Mouse (Mus musculus): Measurements from ENCODE around the gene Gapdh. TPM values are rescaled to one million over a fixed set of nuclear protein-coding genes. Genes with fewer than 3 reads are reported as not detected.

The Gapdh gene
- polyA plus RNA-seq, 1 experiment = 1,160 TPM

GRCm38 (mm10) chr6:125152212-125153017 is 13.9 kb downstream of the Gapdh start:
- H3K4me1 ChIP-seq (ENCODE audit: control insufficient read depth, insufficient read depth, insufficient read length) = peaks cover 5% of the 10 kb centered on the region; the same call in 1 of the 2 replicates
- no peak overlapping the region for H3K27ac ChIP-seq (ENCODE audit: insufficient read depth, low read length)
- WGBS = 81% methylated on average over 22 of the region's 22 CpGs
- DNase-seq (ENCODE audit: low read depth in 1 of 2, low spot score in 2 of 2) = no peak
- peaks cover 21% of the 10 kb centered on the region for H3K36me3 ChIP-seq (ENCODE audit: control insufficient read depth, insufficient read depth, low read length)
- H3K4me3 ChIP-seq (ENCODE audit: extremely low read depth, insufficient read depth, insufficient read length) = no peak overlapping the region
- TF ChIP-seq CTCF (IDR thresholded peaks at IDR 0.05; ENCODE audit: extremely low read depth, insufficient read depth, insufficient read length, insufficient replicate concordance) (no peak), POLR2A (IDR thresholded peaks at IDR 0.05; ENCODE audit: low read depth, low read length) (no peak)
- no peaks in the 10 kb centered on the region for H3K27me3 ChIP-seq (ENCODE audit: control insufficient read depth, insufficient read depth, low read length)

- H3K27ac ChIP-seq (ENCODE audit: insufficient read depth, low read length) = peak overlapping the region; percentile 65; the same call in 1 of the 2 replicates
- TF ChIP-seq POLR2A (IDR thresholded peaks at IDR 0.05; ENCODE audit: low read depth, low read length) (no peak), CTCF (IDR thresholded peaks at IDR 0.05; ENCODE audit: extremely low read depth, insufficient read depth, insufficient read length, insufficient replicate concordance) (no peak)
- 81% methylated on average over 7 of the region's 7 CpGs for WGBS
Measured at GRCm38 (mm10) chr6:125149569-125149950, 16.7 kb downstream of the Gapdh start.

GRCm38 (mm10) chr6:125148926-125149568 is 17.2 kb downstream of the Gapdh start:
- TF ChIP-seq POLR2A (IDR thresholded peaks at IDR 0.05; ENCODE audit: low read depth, low read length) (no peak), CTCF (IDR thresholded peaks at IDR 0.05; ENCODE audit: extremely low read depth, insufficient read depth, insufficient read length, insufficient replicate concordance) (no peak)

More at GRCm38 (mm10) chr6:125149569-125149950, 16.7 kb downstream of the Gapdh start:
- Histone ChIP-seq H3K27me3 (ENCODE audit: control insufficient read depth, insufficient read depth, low read length) (no peaks in the 10 kb centered on the region), H3K4me1 (ENCODE audit: control insufficient read depth, insufficient read depth, insufficient read length) (peaks cover 17% of the 10 kb centered on the region; the same call in 1 of the 2 replicates), H3K36me3 (ENCODE audit: control insufficient read depth, insufficient read depth, low read length) (peaks cover 15% of the 10 kb centered on the region), H3K4me3 (ENCODE audit: extremely low read depth, insufficient read depth, insufficient read length) (no peak overlapping the region)
- no peak for DNase-seq (ENCODE audit: low read depth in 1 of 2, low spot score in 2 of 2)

GRCm38 (mm10) chr6:125148251-125148925 is 17.9 kb downstream of the Gapdh start:
- TF ChIP-seq CTCF (IDR thresholded peaks at IDR 0.05; ENCODE audit: extremely low read depth, insufficient read depth, insufficient read length, insufficient replicate concordance) (no peak), POLR2A (IDR thresholded peaks at IDR 0.05; ENCODE audit: low read depth, low read length) (no peak)
- 56% methylated on average over 18 of the region's 18 CpGs for WGBS
- no peak for DNase-seq (ENCODE audit: low read depth in 1 of 2, low spot score in 2 of 2)
- Histone ChIP-seq H3K4me3 (ENCODE audit: extremely low read depth, insufficient read depth, insufficient read length) (no peak overlapping the region), H3K27ac (ENCODE audit: insufficient read depth, low read length) (peak overlapping the region; percentile 65), H3K4me1 (ENCODE audit: control insufficient read depth, insufficient read depth, insufficient read length) (peaks cover 17% of the 10 kb centered on the region; the same call in 1 of the 2 replicates), H3K36me3 (ENCODE audit: control insufficient read depth, insufficient read depth, low read length) (peaks cover 14% of the 10 kb centered on the region), H3K27me3 (ENCODE audit: control insufficient read depth, insufficient read depth, low read length) (no peaks in the 10 kb centered on the region)

More at GRCm38 (mm10) chr6:125148926-125149568, 17.2 kb downstream of the Gapdh start:
- peak overlapping the region; percentile 65 for H3K27ac ChIP-seq (ENCODE audit: insufficient read depth, low read length)
- 58% methylated on average over 16 of the region's 16 CpGs for WGBS
- no peak for DNase-seq (ENCODE audit: low read depth in 1 of 2, low spot score in 2 of 2)
- H3K4me3 ChIP-seq (ENCODE audit: extremely low read depth, insufficient read depth, insufficient read length) = no peak overlapping the region
- H3K4me1 ChIP-seq (ENCODE audit: control insufficient read depth, insufficient read depth, insufficient read length) = peaks cover 17% of the 10 kb centered on the region; the same call in 1 of the 2 replicates
- no peaks in the 10 kb centered on the region for H3K27me3 ChIP-seq (ENCODE audit: control insufficient read depth, insufficient read depth, low read length)
- peaks cover 15% of the 10 kb centered on the region for H3K36me3 ChIP-seq (ENCODE audit: control insufficient read depth, insufficient read depth, low read length)

GRCm38 (mm10) chr6:125147329-125147728 is 18.9 kb downstream of the Gapdh start:
- Histone ChIP-seq H3K27ac (ENCODE audit: insufficient read depth, low read length) (peak overlapping the region; percentile 41; the same call in 1 of the 2 replicates), H3K27me3 (ENCODE audit: control insufficient read depth, insufficient read depth, low read length) (no peaks in the 10 kb centered on the region), H3K4me1 (ENCODE audit: control insufficient read depth, insufficient read depth, insufficient read length) (peaks cover 17% of the 10 kb centered on the region; the same call in 1 of the 2 replicates), H3K4me3 (ENCODE audit: extremely low read depth, insufficient read depth, insufficient read length) (no peak overlapping the region), H3K36me3 (ENCODE audit: control insufficient read depth, insufficient read depth, low read length) (peaks cover 4% of the 10 kb centered on the region)
- TF ChIP-seq CTCF (IDR thresholded peaks at IDR 0.05; ENCODE audit: extremely low read depth, insufficient read depth, insufficient read length, insufficient replicate concordance) = no peak
- no peak for TF ChIP-seq POLR2A (IDR thresholded peaks at IDR 0.05; ENCODE audit: low read depth, low read length)
- 85% methylated on average over 10 of the region's 10 CpGs for WGBS
- DNase-seq (ENCODE audit: low read depth in 1 of 2, low spot score in 2 of 2) = no peak

- Histone ChIP-seq H3K27me3 (ENCODE audit: control insufficient read depth, insufficient read depth, low read length) (no peaks in the 10 kb centered on the region), H3K36me3 (ENCODE audit: control insufficient read depth, insufficient read depth, low read length) (peaks cover 3% of the 10 kb centered on the region), H3K27ac (ENCODE audit: insufficient read depth, low read length) (peak overlapping the region; percentile 41; the same call in 1 of the 2 replicates), H3K4me3 (ENCODE audit: extremely low read depth, insufficient read depth, insufficient read length) (no peak overlapping the region), H3K4me1 (ENCODE audit: control insufficient read depth, insufficient read depth, insufficient read length) (peaks cover 17% of the 10 kb centered on the region; the same call in 1 of the 2 replicates)
- TF ChIP-seq CTCF (IDR thresholded peaks at IDR 0.05; ENCODE audit: extremely low read depth, insufficient read depth, insufficient read length, insufficient replicate concordance) (no peak), POLR2A (IDR thresholded peaks at IDR 0.05; ENCODE audit: low read depth, low read length) (no peak)
- 62% methylated on average over 4 of the region's 4 CpGs for WGBS
- DNase-seq (ENCODE audit: low read depth in 1 of 2, low spot score in 2 of 2) = peak in 1 of 2 experiments; percentile 11
Measured at GRCm38 (mm10) chr6:125146797-125147196, 19.5 kb downstream of the Gapdh start.

Data from spleen, adult 2 months (tissue).